Mouse (Mus musculus) heart, postnatal 0 days (tissue): ENCODE measurements around the gene Enox1.

ENCODE experiments used
- CTCF ChIP-seq: IDR thresholded peaks from 2 replicates; pipeline ENCODE4 v1.5.1; 2016; ENCODE audit warnings: antibody characterized with exemption, control low read depth, low read depth
- EP300 ChIP-seq: IDR thresholded peaks from 2 replicates; pipeline ENCODE4 v1.6.1; 2016; ENCODE audit warnings: antibody characterized with exemption, low read depth

DNA sequence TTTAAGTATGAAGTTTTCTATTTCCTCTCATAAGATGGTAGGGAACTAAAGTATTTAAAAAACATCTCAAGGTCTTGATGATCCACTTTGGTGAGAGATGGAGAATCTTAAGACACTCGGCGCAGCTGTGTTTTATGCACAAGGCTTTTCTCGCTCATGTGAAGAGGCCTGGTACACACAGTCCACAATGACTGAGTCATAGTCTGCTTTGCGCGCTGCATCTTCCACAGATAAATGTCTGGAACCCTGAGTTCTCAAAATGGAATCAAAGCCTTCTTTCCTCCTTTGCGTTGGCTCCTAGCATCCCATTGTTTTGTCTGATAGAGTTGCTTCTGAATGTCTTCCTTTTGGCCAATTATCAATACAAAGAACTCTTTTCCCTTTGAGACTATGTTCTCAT lies 119.0 kb downstream of the Enox1 start:
- TF ChIP-seq CTCF (no peak), EP300 (no peak)
